Mouse (Mus musculus): ENCODE measurements around the gene Gm12830. TPM values are rescaled to one million over a fixed set of nuclear protein-coding genes. Genes with fewer than 3 reads are reported as not detected.

Gm12830 gene
- polyA plus RNA-seq, 1 experiment, result not detected

DNA sequence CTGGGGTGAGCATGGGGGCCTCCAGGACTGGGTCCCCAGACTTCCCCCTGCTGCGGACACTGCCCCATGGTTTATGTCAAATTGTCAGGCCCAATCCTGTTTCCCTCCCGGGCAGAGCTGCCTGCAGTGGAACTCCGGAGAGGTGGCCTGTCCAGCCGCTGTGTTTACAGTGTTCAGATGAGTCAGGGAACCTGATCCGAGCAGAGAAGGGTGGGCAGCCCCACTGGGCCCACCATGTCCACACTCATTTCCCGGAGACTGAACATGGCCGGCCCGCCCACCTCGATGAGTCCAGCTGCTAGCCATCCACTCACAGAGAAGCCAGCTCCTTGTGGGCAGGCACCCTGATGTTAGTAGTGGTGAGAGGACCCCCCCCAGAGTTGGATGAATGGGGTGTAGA lies 29.9 kb upstream of the Gm12830 start:
- Histone ChIP-seq H3K4me3 (replicated peaks) (no peak overlapping the region), H3K27me3 (ENCODE audit: control insufficient read depth) (no peaks in the 10 kb centered on the region), H3K36me3 (ENCODE audit: control insufficient read depth) (no peaks in the 10 kb centered on the region), H3K4me1 (ENCODE audit: control insufficient read depth) (no peaks in the 10 kb centered on the region), H3K9me3 (ENCODE audit: control insufficient read depth, low read length) (no peaks in the 10 kb centered on the region)
- TF ChIP-seq GATA1 (IDR thresholded peaks at IDR 0.05; ENCODE audit: low read length), result no peak
- no peak for TF ChIP-seq TAL1 (IDR thresholded peaks at IDR 0.05; ENCODE audit: low read length)

GRCm38 (mm10) chr4:114793836-114794235 lies 27.7 kb upstream of the Gm12830 start:
- Histone ChIP-seq H3K4me1 (ENCODE audit: control insufficient read depth) (no peaks in the 10 kb centered on the region), H3K27me3 (ENCODE audit: control insufficient read depth) (no peaks in the 10 kb centered on the region), H3K36me3 (ENCODE audit: control insufficient read depth) (no peaks in the 10 kb centered on the region), H3K9me3 (ENCODE audit: control insufficient read depth, low read length) (no peaks in the 10 kb centered on the region), H3K4me3 (replicated peaks) (no peak overlapping the region)
- TF ChIP-seq GATA1 (IDR thresholded peaks at IDR 0.05; ENCODE audit: low read length), result no peak
- TF ChIP-seq TAL1 (IDR thresholded peaks at IDR 0.05; ENCODE audit: low read length), result no peak

DNA sequence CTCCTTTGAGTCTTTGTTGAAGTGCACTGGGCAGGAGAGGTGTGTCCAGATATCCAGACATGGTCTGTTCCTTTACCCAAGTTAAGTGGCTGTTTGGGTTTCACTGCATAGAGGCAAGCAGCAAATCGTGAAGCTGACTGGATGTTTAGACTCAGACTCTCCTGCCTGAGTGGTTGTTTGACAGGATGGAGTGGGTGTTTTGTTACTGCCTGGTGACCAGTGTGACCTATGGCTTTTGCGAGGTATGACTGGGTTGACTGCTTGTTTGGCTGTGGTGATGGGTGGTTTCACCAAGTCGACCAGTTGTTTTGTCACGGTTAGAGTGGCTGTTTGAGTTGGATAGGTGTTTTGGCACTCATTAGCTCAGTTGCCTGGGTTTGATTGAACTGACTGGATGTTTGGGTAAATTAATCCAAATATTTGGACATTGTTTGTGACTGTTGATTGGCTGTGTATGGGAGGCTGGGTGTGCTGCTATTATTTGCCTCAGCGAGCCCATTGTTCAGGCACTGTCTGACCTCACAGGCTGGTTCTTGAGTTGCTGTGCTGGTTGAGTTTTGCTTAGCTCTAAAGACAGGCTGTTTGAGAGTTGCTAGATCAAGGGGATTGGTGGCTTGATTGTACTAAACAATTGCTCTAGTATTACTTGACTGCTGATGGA lies 24.1 kb upstream of the Gm12830 start:
- no peaks in the 10 kb centered on the region for H3K9me3 ChIP-seq (ENCODE audit: control insufficient read depth, low read length)

GRCm38 (mm10) chr4:114798041-114798624 lies 23.4 kb upstream of the Gm12830 start:
- no peak overlapping the region for H3K4me3 ChIP-seq (replicated peaks)
- H3K9me3 ChIP-seq (ENCODE audit: control insufficient read depth, low read length), result no peaks in the 10 kb centered on the region
- H3K36me3 ChIP-seq (ENCODE audit: control insufficient read depth), result no peaks in the 10 kb centered on the region
- H3K27me3 ChIP-seq (ENCODE audit: control insufficient read depth), result no peaks in the 10 kb centered on the region
- H3K4me1 ChIP-seq (ENCODE audit: control insufficient read depth), result no peaks in the 10 kb centered on the region
- TF ChIP-seq GATA1 (IDR thresholded peaks at IDR 0.05; ENCODE audit: low read length) (no peak), TAL1 (IDR thresholded peaks at IDR 0.05; ENCODE audit: low read length) (no peak)

More for the DNA sequence above, 24.1 kb upstream of the Gm12830 start:
- TF ChIP-seq TAL1 (IDR thresholded peaks at IDR 0.05; ENCODE audit: low read length) (no peak), GATA1 (IDR thresholded peaks at IDR 0.05; ENCODE audit: low read length) (no peak)
- Histone ChIP-seq H3K36me3 (ENCODE audit: control insufficient read depth) (no peaks in the 10 kb centered on the region), H3K4me3 (replicated peaks) (no peak overlapping the region), H3K27me3 (ENCODE audit: control insufficient read depth) (no peaks in the 10 kb centered on the region), H3K4me1 (ENCODE audit: control insufficient read depth) (no peaks in the 10 kb centered on the region)

GRCm38 (mm10) chr4:114804096-114804495 lies 17.4 kb upstream of the Gm12830 start:
- H3K9me3 ChIP-seq (ENCODE audit: control insufficient read depth, low read length), result no peaks in the 10 kb centered on the region
- no peaks in the 10 kb centered on the region for H3K4me1 ChIP-seq (ENCODE audit: control insufficient read depth)
- H3K27me3 ChIP-seq (ENCODE audit: control insufficient read depth), result no peaks in the 10 kb centered on the region
- TF ChIP-seq TAL1 (IDR thresholded peaks at IDR 0.05; ENCODE audit: low read length) (no peak), GATA1 (IDR thresholded peaks at IDR 0.05; ENCODE audit: low read length) (no peak)
- no peaks in the 10 kb centered on the region for H3K36me3 ChIP-seq (ENCODE audit: control insufficient read depth)
- no peak overlapping the region for H3K4me3 ChIP-seq (replicated peaks)

DNA sequence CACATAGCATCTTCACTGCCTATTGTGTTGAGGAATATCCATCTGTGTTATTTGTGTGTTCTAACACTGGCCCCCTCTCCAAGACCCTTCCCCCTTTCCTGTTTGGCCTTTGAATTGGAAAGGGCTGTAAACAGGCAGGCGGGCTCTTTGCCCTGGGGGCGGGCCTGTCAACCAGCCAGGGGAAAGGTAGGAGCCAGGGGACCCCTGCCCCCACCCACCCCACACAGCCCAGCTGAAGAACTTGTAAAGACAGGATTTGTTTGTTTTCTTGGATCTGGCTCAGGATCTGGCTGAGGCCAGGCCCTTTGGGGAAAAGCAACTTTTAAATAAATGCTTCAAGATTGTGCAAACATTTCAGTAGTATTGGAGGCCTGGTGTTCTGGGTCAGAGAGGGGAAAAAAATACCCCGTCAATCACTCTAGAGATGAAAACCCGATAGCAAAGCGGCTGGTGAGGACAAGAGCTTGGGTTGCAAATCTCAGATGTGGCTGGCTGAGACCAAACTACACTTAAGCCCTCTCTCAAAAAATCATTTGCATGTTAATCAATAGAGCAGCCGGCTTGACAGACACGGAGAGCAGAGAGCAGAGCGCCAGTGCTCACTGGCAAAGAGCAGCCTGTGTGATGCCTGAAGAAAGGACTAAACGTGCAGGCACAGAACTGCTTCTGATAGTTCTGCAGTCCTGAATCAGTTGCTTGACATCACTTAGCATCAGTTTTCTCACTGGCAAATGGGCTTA lies 2.4 kb upstream of the Gm12830 start:
- Histone ChIP-seq H3K27me3 (ENCODE audit: control insufficient read depth) (peaks cover 39% of the 10 kb centered on the region), H3K4me3 (replicated peaks) (no peak overlapping the region), H3K4me1 (ENCODE audit: control insufficient read depth) (no peaks in the 10 kb centered on the region), H3K36me3 (ENCODE audit: control insufficient read depth) (no peaks in the 10 kb centered on the region), H3K9me3 (ENCODE audit: control insufficient read depth, low read length) (no peaks in the 10 kb centered on the region)
- TF ChIP-seq GATA1 (IDR thresholded peaks at IDR 0.05; ENCODE audit: low read length) (no peak), TAL1 (IDR thresholded peaks at IDR 0.05; ENCODE audit: low read length) (no peak)

DNA sequence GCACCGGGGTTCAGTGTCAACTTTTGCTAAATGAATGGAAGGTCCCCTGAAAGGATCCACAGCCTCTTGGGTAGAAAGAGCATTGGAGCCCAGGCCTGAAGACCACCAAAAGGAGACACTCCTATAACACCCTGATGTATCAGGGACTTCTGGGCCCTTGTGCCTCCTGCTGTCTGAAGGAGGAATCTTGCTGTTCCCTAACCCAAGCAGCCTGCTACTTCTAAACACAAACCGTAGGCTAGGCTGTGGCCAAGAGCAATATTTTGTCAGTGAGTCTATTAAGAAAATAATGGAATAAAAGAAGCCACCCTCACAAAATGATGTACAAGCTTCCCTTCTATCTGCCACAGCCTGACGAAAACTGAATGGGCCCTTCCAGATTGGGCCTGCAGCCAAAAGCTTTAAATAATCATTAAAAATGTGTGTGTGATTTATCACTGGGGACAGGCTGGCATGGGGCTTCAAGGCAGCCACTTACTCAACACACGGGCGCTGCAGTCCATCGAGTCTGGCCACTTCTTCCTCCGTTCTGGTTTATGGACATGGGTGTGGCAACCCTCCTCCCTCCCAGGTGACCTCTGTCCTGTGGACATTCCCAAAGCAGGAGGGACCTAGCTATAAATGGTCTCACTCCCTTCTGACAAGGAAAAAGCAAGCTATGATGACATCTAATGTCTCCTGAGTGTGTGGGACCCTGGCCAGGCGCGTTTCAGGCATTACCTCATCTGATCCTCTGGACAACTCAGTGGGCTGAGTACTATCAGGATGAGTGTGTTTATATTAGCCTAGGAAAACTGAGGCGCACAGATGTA lies 13.5 kb downstream of the Gm12830 start:
- Histone ChIP-seq H3K27me3 (ENCODE audit: control insufficient read depth) (peaks cover 2% of the 10 kb centered on the region; the same call in 1 of the 2 replicates), H3K4me1 (ENCODE audit: control insufficient read depth) (no peaks in the 10 kb centered on the region), H3K9me3 (ENCODE audit: control insufficient read depth, low read length) (no peaks in the 10 kb centered on the region), H3K36me3 (ENCODE audit: control insufficient read depth) (no peaks in the 10 kb centered on the region), H3K4me3 (replicated peaks) (no peak overlapping the region)
- TF ChIP-seq GATA1 (IDR thresholded peaks at IDR 0.05; ENCODE audit: low read length) (no peak), TAL1 (IDR thresholded peaks at IDR 0.05; ENCODE audit: low read length) (no peak)

DNA sequence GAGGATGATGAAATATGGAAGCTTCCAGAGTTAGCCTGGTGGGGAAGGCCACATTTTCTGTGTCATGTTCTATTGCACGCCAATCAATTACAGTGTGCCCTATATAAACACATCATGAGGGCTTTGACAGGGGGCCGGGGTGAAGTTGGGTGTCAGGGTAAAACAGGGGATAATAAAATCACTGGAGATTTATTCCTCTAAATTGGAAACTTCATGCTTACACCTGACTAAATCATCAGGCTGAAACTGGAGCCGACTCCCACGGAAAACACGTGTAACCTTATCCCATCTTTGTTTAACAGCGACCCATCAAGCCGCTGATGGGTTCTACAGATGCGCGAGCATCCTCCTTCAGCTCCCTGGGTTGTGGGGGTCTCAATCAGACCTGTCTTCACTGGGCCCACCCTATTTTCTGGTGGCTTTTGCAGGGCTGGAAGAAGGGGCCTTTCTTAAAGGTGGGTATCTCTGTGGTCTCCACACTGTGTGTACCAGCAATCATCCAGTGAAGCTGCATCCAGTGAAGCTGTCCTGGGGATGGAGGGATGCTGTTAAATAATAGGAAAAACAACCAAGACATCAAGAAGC lies 19.9 kb downstream of the Gm12830 start:
- Histone ChIP-seq H3K4me3 (replicated peaks) (no peak overlapping the region), H3K36me3 (ENCODE audit: control insufficient read depth) (no peaks in the 10 kb centered on the region), H3K9me3 (ENCODE audit: control insufficient read depth, low read length) (no peaks in the 10 kb centered on the region), H3K4me1 (ENCODE audit: control insufficient read depth) (no peaks in the 10 kb centered on the region), H3K27me3 (ENCODE audit: control insufficient read depth) (peaks cover 54% of the 10 kb centered on the region)
- TF ChIP-seq TAL1 (IDR thresholded peaks at IDR 0.05; ENCODE audit: low read length) (no peak), GATA1 (IDR thresholded peaks at IDR 0.05; ENCODE audit: low read length) (no peak)
